Mouse (Mus musculus) forebrain, embryonic 14.5 days (tissue): ENCODE data around the gene Ugt1a6a. TPM values are rescaled to one million over a fixed set of nuclear protein-coding genes. Genes with fewer than 3 reads are reported as not detected.
"Not testable (repeated sequence)": the region's sequence is repeated elsewhere in the genome, so short reads cannot be mapped to it uniquely, and the experiment has no call there.

Experiments
- ATAC-seq: fragments of 200-750 bp; cut with Nextera tagmentation; 2 replicates; pipeline ENCODE4 v1.8.0; 2017; ENCODE audit warnings: mild to moderate bottlenecking, moderate library complexity
- DNase-seq: peaks from one replicate; pipeline ENCODE4 v3.0.0-alpha.2; 2015; ENCODE audit warnings: low spot score
- H3K27ac ChIP-seq: fragments of 300-500 bp; sonication (generic); 2 replicates; pipeline ENCODE4 v1.5.1; 2014; ENCODE audit warnings: low read depth, mild to moderate bottlenecking, control low read depth, low read length, moderate library complexity
- H3K27me3 ChIP-seq: fragments of 300-500 bp; sonication (generic); replicated peaks from 2 replicates; pipeline ENCODE4 v1.6.1; 2014; ENCODE audit warnings: low read length, control low read depth, mixed read lengths; ENCODE audit not compliant: control insufficient read depth, insufficient read depth
- H3K36me3 ChIP-seq: fragments of 300-500 bp; sonication (generic); 2 replicates; pipeline ENCODE4 v1.6.1; 2014; ENCODE audit warnings: low read length, control low read depth; ENCODE audit not compliant: control insufficient read depth, insufficient read depth
- H3K4me1 ChIP-seq: fragments of 300-500 bp; sonication (generic); 2 replicates; pipeline ENCODE4 v1.6.1; 2014; ENCODE audit warnings: antibody characterized with exemption, low read length, control low read depth; ENCODE audit not compliant: control insufficient read depth, insufficient read depth
- H3K4me2 ChIP-seq: fragments of 300-500 bp; sonication (generic); 2 replicates; pipeline ENCODE4 v1.6.1; 2014; ENCODE audit warnings: mild to moderate bottlenecking, control low read depth, low read length
- H3K4me3 ChIP-seq: fragments of 300-500 bp; sonication (generic); 2 replicates; pipeline ENCODE4 v1.5.1; 2014; ENCODE audit warnings: low read depth, low read length, control low read depth
- H3K9ac ChIP-seq: fragments of 300-500 bp; sonication (generic); 2 replicates; pipeline ENCODE4 v1.6.1; 2014; ENCODE audit warnings: mild to moderate bottlenecking, low read length, control low read depth, moderate library complexity
- H3K9me3 ChIP-seq: fragments of 300-500 bp; sonication (generic); replicated peaks from 2 replicates; pipeline ENCODE4 v1.6.1; 2016; ENCODE audit warnings: low read length, control low read depth, mixed read lengths; ENCODE audit not compliant: control insufficient read depth
- WGBS: fragments of 180-500 bp; shearing (Covaris S2); extraction: QIAGEN DNeasy Blood & Tissue Kit; methylation state at CpG from one replicate; pipeline ENCODE4 v1.1.7; 2014; 5-methylcytosine and 5-hydroxymethylcytosine counted together
- polyA plus RNA-seq: library from polyadenylated mRNA; unstranded; fragments of >200 nt; fragmentation: Nextera tagmentation; extraction: Ambion mirVana; gene quantifications from 2 replicates; pipeline ENCODE4 v1.2.1, GENCODE M21; 2014

Ugt1a6a gene
- polyA plus RNA-seq, 1 experiment from 2014 or later, result 2.3 TPM

DNA sequence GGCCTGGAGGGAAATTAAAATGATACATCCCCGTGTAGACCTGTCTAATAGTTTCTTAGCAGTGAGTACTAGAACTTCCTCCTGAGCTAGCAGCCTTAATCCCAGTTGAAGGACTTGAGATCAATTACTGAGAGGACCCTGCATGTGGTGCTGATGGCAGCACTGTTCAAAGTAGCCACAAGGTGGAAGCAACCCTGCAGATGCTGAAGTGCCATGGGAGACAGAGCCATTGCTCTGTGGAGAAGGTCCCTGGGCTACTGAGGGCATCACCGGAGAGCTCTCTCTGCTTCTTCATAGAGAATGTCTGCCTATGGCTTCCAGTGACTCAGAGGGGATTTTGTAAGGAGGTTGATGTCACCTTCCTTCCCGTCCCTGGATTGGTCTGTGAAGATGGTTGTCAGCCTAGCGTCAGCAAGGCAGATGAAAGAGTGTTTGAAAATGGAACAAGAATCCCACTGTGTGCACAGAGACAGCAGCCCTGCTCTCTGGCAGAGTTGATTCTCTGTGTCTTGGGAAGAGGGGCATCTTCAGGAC lies 8.7 kb upstream of the Ugt1a6a start:
- DNase-seq, H3K4me3 ChIP-seq, ATAC-seq, H3K9ac ChIP-seq, H3K4me2 ChIP-seq, H3K36me3 ChIP-seq, H3K4me1 ChIP-seq, H3K27ac ChIP-seq, H3K27me3 ChIP-seq, H3K9me3 ChIP-seq: not testable (repeated sequence)
- WGBS, result 82% methylated on average over 2 of the region's 4 CpGs

- not testable (repeated sequence) for H3K4me3 ChIP-seq, ATAC-seq, H3K4me1 ChIP-seq, H3K4me2 ChIP-seq, H3K36me3 ChIP-seq, DNase-seq, H3K27me3 ChIP-seq, H3K27ac ChIP-seq, H3K9me3 ChIP-seq, H3K9ac ChIP-seq
- WGBS, result 94% methylated on average over 2 of the region's 2 CpGs
Measured at GRCm38 (mm10) chr1:88129091-88129490, 5.5 kb upstream of the Ugt1a6a start.

- not testable (repeated sequence) for H3K36me3 ChIP-seq, H3K27ac ChIP-seq, ATAC-seq, H3K4me1 ChIP-seq, H3K9me3 ChIP-seq, H3K4me2 ChIP-seq, H3K27me3 ChIP-seq, H3K4me3 ChIP-seq, H3K9ac ChIP-seq, DNase-seq
- WGBS, result 100% methylated on average over 1 of the region's 1 CpGs
Measured at GRCm38 (mm10) chr1:88130223-88130622, 4.4 kb upstream of the Ugt1a6a start.

GRCm38 (mm10) chr1:88133908-88134456 lies 627 bp upstream of the Ugt1a6a start:
- Histone ChIP-seq H3K9me3 (no peaks in the 10 kb centered on the region), H3K4me2 (no peak overlapping the region), H3K4me3 (no peak overlapping the region), H3K4me1 (peaks cover 7% of the 10 kb centered on the region; the same call in 1 of the 2 replicates), H3K27me3 (no peaks in the 10 kb centered on the region), H3K27ac (peak overlapping the region; percentile 21; the same call in 1 of the 2 replicates), H3K36me3 (no peaks in the 10 kb centered on the region), H3K9ac (no peak overlapping the region)
- 43% methylated on average over 3 of the region's 3 CpGs for WGBS
- peak; percentile 48 for ATAC-seq
- peak; percentile 31 for DNase-seq

GRCm38 (mm10) chr1:88135229-88135904 lies 758 bp downstream of the Ugt1a6a start:
- H3K4me2 ChIP-seq, H3K9me3 ChIP-seq, H3K36me3 ChIP-seq, H3K4me3 ChIP-seq, H3K9ac ChIP-seq, H3K4me1 ChIP-seq, H3K27me3 ChIP-seq, ATAC-seq, H3K27ac ChIP-seq: not testable (repeated sequence)
- peak; percentile 4 for DNase-seq
- WGBS, result 86% methylated on average over 5 of the region's 6 CpGs

GRCm38 (mm10) chr1:88136646-88137045 lies 2.0 kb downstream of the Ugt1a6a start:
- 78% methylated on average over 2 of the region's 2 CpGs for WGBS
- ATAC-seq, result no peak
- no peaks in the 10 kb centered on the region for H3K36me3 ChIP-seq

DNA sequence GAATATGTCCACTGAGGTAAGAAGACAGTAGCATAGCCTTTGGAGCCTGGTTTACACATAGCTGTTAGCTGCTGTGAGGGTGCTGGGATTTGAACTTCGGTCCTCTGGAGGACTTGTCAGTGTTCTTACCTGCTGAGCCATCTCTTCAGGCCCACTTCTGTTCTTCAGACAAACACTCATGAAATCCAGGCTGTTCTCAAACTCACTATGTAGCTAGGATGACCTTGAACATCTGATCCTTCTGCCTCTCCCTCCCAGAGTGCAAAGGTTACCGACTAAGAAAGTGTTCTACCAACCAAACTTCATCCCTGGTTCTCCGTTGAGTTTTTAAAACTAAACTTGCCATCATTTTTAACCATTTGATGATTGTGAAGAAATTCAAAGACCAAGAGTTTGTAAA lies 2.7 kb downstream of the Ugt1a6a start:
- H3K36me3 ChIP-seq, result no peaks in the 10 kb centered on the region
- H3K27ac ChIP-seq, result no peak overlapping the region
- no peaks in the 10 kb centered on the region for H3K27me3 ChIP-seq
- H3K4me1 ChIP-seq, result peaks cover 7% of the 10 kb centered on the region; the same call in 1 of the 2 replicates
- 91% methylated on average over 3 of the region's 3 CpGs for WGBS
- ATAC-seq (no peak), DNase-seq (no peak)
- H3K4me2 ChIP-seq, result no peak overlapping the region
- no peak overlapping the region for H3K9ac ChIP-seq
- H3K4me3 ChIP-seq, result no peak overlapping the region
- H3K9me3 ChIP-seq, result no peaks in the 10 kb centered on the region

More at GRCm38 (mm10) chr1:88136646-88137045, 2.0 kb downstream of the Ugt1a6a start:
- Histone ChIP-seq H3K9me3 (no peaks in the 10 kb centered on the region), H3K4me1 (peaks cover 7% of the 10 kb centered on the region; the same call in 1 of the 2 replicates), H3K27me3 (no peaks in the 10 kb centered on the region), H3K27ac (no peak overlapping the region), H3K9ac (no peak overlapping the region), H3K4me3 (no peak overlapping the region), H3K4me2 (no peak overlapping the region)
- DNase-seq, result no peak

DNA sequence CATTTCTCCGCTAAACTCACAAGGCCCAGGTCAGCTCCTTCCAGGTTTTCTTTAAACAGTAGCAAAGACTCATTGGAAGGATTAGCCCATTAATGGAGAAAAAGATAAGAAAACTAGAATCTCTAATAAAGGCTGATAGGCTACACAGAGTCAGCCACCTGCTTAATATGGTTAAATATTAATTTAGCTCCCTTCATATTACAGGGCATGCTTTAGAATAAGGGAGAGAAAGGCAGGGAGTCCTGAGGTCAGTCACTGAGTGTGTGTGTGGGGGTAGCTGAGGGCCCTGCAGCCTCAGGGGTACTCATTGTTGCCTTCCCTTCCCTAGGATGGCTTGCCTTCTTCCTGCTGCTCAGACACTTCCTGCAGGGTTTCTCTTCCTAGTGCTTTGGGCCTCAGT lies 3.5 kb downstream of the Ugt1a6a start:
- H3K4me1 ChIP-seq, result peaks cover 7% of the 10 kb centered on the region; the same call in 1 of the 2 replicates
- H3K27ac ChIP-seq, result no peak overlapping the region
- no peaks in the 10 kb centered on the region for H3K9me3 ChIP-seq
- no peaks in the 10 kb centered on the region for H3K36me3 ChIP-seq
- H3K9ac ChIP-seq, result no peak overlapping the region
- DNase-seq (no peak), ATAC-seq (no peak)
- no peak overlapping the region for H3K4me3 ChIP-seq
- no peak overlapping the region for H3K4me2 ChIP-seq
- no peaks in the 10 kb centered on the region for H3K27me3 ChIP-seq
- 86% methylated on average over 1 of the region's 1 CpGs for WGBS

DNA sequence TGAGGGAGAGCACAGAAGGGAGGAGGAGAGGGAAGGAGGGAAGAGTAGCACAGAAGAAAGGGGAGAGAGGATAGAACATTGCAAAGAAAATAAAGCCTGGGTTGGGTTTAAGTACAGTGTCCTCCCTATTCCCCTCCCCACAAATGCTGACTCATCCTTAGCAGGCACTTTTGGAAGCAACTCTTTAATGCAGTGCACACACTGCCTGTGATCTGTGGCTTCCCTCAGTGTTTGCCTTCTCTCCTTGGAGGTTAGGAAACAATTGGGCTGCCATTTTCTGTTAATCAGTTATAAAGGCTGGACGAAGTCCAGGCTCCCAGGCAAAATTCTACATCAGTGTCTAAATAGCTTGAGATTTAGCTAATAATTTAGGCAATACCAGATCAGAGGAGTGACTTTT lies 5.9 kb downstream of the Ugt1a6a start:
- not testable (repeated sequence) for H3K4me3 ChIP-seq, H3K4me2 ChIP-seq, ATAC-seq, H3K9ac ChIP-seq, H3K4me1 ChIP-seq, H3K9me3 ChIP-seq, H3K36me3 ChIP-seq, DNase-seq, H3K27me3 ChIP-seq, H3K27ac ChIP-seq
- 33% methylated on average over 1 of the region's 1 CpGs for WGBS
